Mouse (Mus musculus): ENCODE data around the gene Prr36.

DNA sequence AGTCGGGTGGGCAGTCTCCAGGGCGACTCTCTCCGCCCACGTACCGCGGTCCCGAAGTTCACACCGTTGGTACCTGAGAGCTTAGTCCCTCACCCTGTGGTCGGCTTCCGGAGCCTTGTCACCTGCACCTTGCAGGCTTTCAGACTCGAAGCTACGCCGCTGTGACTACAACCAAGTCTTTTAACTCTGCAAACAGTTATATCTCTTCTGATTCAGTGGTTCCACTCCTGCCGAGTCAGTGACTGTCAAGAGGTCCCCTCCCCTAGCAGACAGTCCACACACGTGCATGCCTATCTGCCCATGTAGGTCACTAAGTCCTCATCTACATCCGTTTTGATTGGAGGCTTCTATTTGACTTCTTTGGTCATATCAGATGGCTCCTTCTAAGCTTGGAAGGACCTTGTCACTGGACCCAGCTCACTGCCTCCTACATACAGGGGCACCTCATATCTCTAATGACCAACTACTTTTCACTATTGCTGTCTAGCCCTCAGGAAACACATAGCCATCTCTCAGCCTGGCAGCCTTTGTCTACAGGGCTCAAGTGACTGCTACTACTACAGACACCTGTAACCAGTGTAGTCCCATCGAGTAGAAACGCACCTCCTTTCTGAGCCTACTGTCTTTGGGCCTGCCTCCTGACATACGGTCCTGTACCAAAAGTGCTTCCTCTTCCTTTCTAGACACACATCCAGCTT lies 22.1 kb upstream of the Prr36 start:
- TF ChIP-seq EP300 (optimal IDR thresholded peaks at IDR 0.05) (no peak), CTCF (IDR thresholded peaks at IDR 0.05; ENCODE audit: low read depth) (no peak)

Data from stomach, postnatal 0 days (tissue).